Mouse (Mus musculus) lung, postnatal 0 days (tissue): ENCODE data around the gene Bcl2l14. TPM values are rescaled to one million over a fixed set of nuclear protein-coding genes. Genes with fewer than 3 reads are reported as not detected.

ENCODE experiments used
- ATAC-seq: fragments of 200-750 bp; cut with Nextera tagmentation; 2 replicates; pipeline ENCODE4 v1.8.0; 2017; ENCODE audit warnings: moderate library complexity
- DNase-seq: peaks from one replicate; pipeline ENCODE4 v3.0.0-alpha.2; 2016; ENCODE audit warnings: low spot score
- H3K27ac ChIP-seq: fragments of 300-500 bp; sonication (generic); 2 replicates; pipeline ENCODE4 v1.5.1; 2014; ENCODE audit warnings: antibody characterized with exemption, mild to moderate bottlenecking, low read length, mixed read lengths
- H3K27me3 ChIP-seq: fragments of 300-500 bp; sonication (generic); replicated peaks from 2 replicates; pipeline ENCODE4 v1.6.1; 2014; ENCODE audit warnings: low read length, mixed read lengths; ENCODE audit not compliant: insufficient read depth
- H3K36me3 ChIP-seq: fragments of 300-500 bp; sonication (generic); 2 replicates; pipeline ENCODE4 v1.6.1; 2014; ENCODE audit warnings: low read length, mixed read lengths; ENCODE audit not compliant: insufficient read depth
- H3K4me1 ChIP-seq: fragments of 300-500 bp; sonication (generic); 2 replicates; pipeline ENCODE4 v1.6.1; 2014; ENCODE audit warnings: antibody characterized with exemption, low read depth, low read length, mixed read lengths; ENCODE audit not compliant: insufficient read depth
- H3K4me2 ChIP-seq: fragments of 300-500 bp; sonication (generic); replicated peaks from 2 replicates; pipeline ENCODE4 v1.6.1; 2014; ENCODE audit warnings: low read depth, mild to moderate bottlenecking, low read length, moderate library complexity, mixed read lengths
- H3K4me3 ChIP-seq: fragments of 300-500 bp; sonication (generic); 2 replicates; pipeline ENCODE4 v1.5.1; 2014; ENCODE audit warnings: low read depth, low read length
- H3K9ac ChIP-seq: fragments of 300-500 bp; sonication (generic); replicated peaks from 2 replicates; pipeline ENCODE4 v1.6.1; 2014; ENCODE audit warnings: low read depth, mild to moderate bottlenecking
- H3K9me3 ChIP-seq: fragments of 300-500 bp; sonication (generic); 2 replicates; pipeline ENCODE4 v1.6.1; 2016; ENCODE audit warnings: low read length, mixed read lengths
- CTCF ChIP-seq: IDR thresholded peaks from 2 replicates; pipeline ENCODE4 v1.5.1; 2016; ENCODE audit warnings: antibody characterized with exemption, mild to moderate bottlenecking
- EP300 ChIP-seq: IDR thresholded peaks from 2 replicates; pipeline ENCODE4 v1.6.1; 2016; ENCODE audit warnings: antibody characterized with exemption, mild to moderate bottlenecking, control low read depth
- WGBS: fragments of 180-500 bp; shearing (Covaris S2); extraction: QIAGEN DNeasy Blood & Tissue Kit; methylation state at CpG from one replicate; pipeline ENCODE4 v1.1.7; 2014; 5-methylcytosine and 5-hydroxymethylcytosine counted together
- polyA plus RNA-seq: library from polyadenylated mRNA; unstranded; fragments of >200 nt; fragmentation: Nextera tagmentation; extraction: Ambion mirVana; gene quantifications from 2 replicates; pipeline ENCODE4 v1.2.1, GENCODE M21; 2015

Gene Bcl2l14
- polyA plus RNA-seq, 1 experiment from 2014 or later: 6.6 TPM

GRCm38 (mm10) chr6:134428455-134428854 is 32.3 kb downstream of the Bcl2l14 start:
- H3K4me2 ChIP-seq: no peak overlapping the region
- DNase-seq (no peak), ATAC-seq (no peak)
- TF ChIP-seq CTCF (no peak), EP300 (no peak)
- H3K4me3 ChIP-seq: no peak overlapping the region
- 82% methylated on average over 5 of the region's 5 CpGs for WGBS
- no peaks in the 10 kb centered on the region for H3K27me3 ChIP-seq
- H3K36me3 ChIP-seq: no peaks in the 10 kb centered on the region
- H3K27ac ChIP-seq: no peak overlapping the region
- H3K9ac ChIP-seq: no peak overlapping the region
- no peaks in the 10 kb centered on the region for H3K9me3 ChIP-seq
- no peaks in the 10 kb centered on the region for H3K4me1 ChIP-seq

DNA sequence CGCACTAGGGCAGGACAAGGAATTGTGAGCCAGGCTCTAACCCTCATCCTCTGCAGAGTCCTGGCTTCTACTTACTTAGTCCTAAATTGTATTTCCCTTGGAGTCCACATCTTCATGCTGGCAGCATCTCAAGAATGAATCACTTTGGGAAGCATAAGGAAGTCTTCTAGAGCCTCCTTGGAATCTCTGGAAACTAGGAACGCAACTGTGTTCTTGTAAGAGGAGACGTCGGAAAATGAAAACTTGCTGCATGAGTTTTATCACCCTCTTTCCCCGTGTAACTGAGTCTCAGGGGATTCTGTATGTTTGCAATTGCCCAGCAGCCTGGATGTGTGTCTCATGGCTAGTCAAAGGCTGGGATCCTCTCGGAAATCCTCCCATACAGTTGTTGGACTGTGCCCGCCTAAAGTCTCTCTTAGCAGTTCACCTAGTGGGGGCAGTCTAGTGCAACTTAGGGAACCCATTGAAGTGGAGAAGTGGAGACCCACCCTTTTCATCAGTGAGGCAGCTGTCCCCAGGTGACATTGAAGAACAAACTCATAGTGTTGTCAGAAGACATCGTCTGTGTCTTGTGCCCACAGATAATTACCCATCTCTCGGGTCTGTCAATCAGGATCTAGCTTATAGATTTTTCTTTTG is 34.2 kb downstream of the Bcl2l14 start:
- Histone ChIP-seq H3K9me3 (no peaks in the 10 kb centered on the region), H3K27me3 (no peaks in the 10 kb centered on the region), H3K4me3 (no peak overlapping the region), H3K4me1 (no peaks in the 10 kb centered on the region), H3K9ac (no peak overlapping the region), H3K4me2 (no peak overlapping the region), H3K36me3 (no peaks in the 10 kb centered on the region), H3K27ac (no peak overlapping the region)
- TF ChIP-seq CTCF (peak; percentile 47; the same call in 1 of the 2 replicates), EP300 (no peak)
- WGBS: 68% methylated on average over 9 of the region's 9 CpGs
- ATAC-seq (0 out of 2 replicates have a peak, but pooled peaks have one; percentile 12), DNase-seq (peak; percentile 68)

DNA sequence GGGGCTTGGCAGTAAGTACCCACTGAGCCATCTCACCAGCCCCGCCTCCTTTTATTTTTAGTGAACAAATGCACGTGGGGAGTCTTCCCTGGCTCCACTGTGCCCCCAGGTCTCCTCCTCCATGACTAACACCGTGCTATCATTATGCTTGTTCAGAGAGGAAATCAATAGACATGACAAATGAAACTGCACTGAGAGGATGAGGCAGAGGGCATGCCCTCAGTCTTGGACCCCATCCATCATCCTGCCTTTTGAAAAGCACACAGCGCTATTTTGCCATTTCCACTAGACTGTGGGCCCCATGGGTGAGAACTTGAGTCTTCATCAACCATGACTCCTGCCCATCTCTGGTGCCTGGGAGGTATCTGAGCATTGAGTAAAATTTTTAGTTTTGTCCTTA is 35.5 kb downstream of the Bcl2l14 start:
- Histone ChIP-seq H3K36me3 (no peaks in the 10 kb centered on the region), H3K9ac (no peak overlapping the region), H3K4me2 (no peak overlapping the region), H3K27me3 (no peaks in the 10 kb centered on the region), H3K9me3 (no peaks in the 10 kb centered on the region), H3K4me3 (no peak overlapping the region), H3K4me1 (no peaks in the 10 kb centered on the region), H3K27ac (no peak overlapping the region)
- DNase-seq (no peak), ATAC-seq (no peak)
- TF ChIP-seq CTCF (no peak), EP300 (no peak)
- 56% methylated on average over 4 of the region's 4 CpGs for WGBS

GRCm38 (mm10) chr6:134433281-134433680 is 37.2 kb downstream of the Bcl2l14 start:
- Histone ChIP-seq H3K4me1 (no peaks in the 10 kb centered on the region), H3K9me3 (no peaks in the 10 kb centered on the region), H3K27ac (no peak overlapping the region), H3K9ac (no peak overlapping the region), H3K36me3 (no peaks in the 10 kb centered on the region), H3K4me3 (no peak overlapping the region), H3K27me3 (no peaks in the 10 kb centered on the region), H3K4me2 (no peak overlapping the region)
- ATAC-seq (no peak), DNase-seq (no peak)
- 89% methylated on average over 3 of the region's 3 CpGs for WGBS
- TF ChIP-seq EP300: no peak
- no peak for TF ChIP-seq CTCF

DNA sequence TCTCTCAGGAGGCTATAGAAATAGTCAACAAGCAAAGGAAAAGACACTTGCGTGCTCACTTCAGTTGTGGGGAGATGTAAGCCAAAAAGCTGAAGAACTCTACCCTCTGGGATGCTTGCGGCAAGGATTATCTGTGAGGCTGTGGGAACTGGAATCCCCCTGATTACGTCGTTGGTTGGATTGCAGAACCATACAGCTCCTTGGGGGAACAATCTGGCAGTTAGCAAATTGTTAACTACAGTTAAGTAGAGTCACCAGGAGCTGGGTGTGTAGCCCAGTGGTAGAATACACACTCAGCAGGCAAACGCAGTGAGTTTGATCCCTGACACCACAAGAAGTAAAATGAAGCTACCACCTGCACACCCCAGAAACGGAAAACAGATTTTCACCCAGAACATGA is 37.9 kb downstream of the Bcl2l14 start:
- no peaks in the 10 kb centered on the region for H3K36me3 ChIP-seq
- no peak overlapping the region for H3K4me2 ChIP-seq
- H3K4me3 ChIP-seq: no peak overlapping the region
- H3K27me3 ChIP-seq: no peaks in the 10 kb centered on the region
- no peak for TF ChIP-seq EP300
- TF ChIP-seq CTCF: no peak
- H3K9ac ChIP-seq: no peak overlapping the region
- H3K27ac ChIP-seq: no peak overlapping the region
- ATAC-seq: no peak
- H3K9me3 ChIP-seq: no peaks in the 10 kb centered on the region
- H3K4me1 ChIP-seq: no peaks in the 10 kb centered on the region
- DNase-seq: no peak
- WGBS: 80% methylated on average over 6 of the region's 6 CpGs

- H3K4me3 ChIP-seq: no peak overlapping the region
- no peak overlapping the region for H3K9ac ChIP-seq
- H3K27ac ChIP-seq: no peak overlapping the region
- ATAC-seq (no peak), DNase-seq (no peak)
- no peak overlapping the region for H3K4me2 ChIP-seq
- 72% methylated on average over 9 of the region's 9 CpGs for WGBS
- no peaks in the 10 kb centered on the region for H3K36me3 ChIP-seq
- H3K4me1 ChIP-seq: 0 out of 2 replicates have a peak, but pooled peaks cover under 1% of the 10 kb centered on the region
- H3K27me3 ChIP-seq: no peaks in the 10 kb centered on the region
- no peaks in the 10 kb centered on the region for H3K9me3 ChIP-seq
- TF ChIP-seq EP300: no peak
- no peak for TF ChIP-seq CTCF
Measured at GRCm38 (mm10) chr6:134434866-134435390, 38.8 kb downstream of the Bcl2l14 start.
